Mouse (Mus musculus) C2C12 (cell line): ENCODE results near the gene Map2. TPM values are rescaled to one million over a fixed set of nuclear protein-coding genes. Genes with fewer than 3 reads are reported as not detected.

Source experiments
- H3K27me3 ChIP-seq: one replicate; pipeline ENCODE4 v1.6.1; 2011; ENCODE audit not compliant: control insufficient read depth, insufficient read depth, insufficient read length
- H3K36me3 ChIP-seq: one replicate; pipeline ENCODE4 v1.6.1; 2011; ENCODE audit not compliant: control insufficient read depth, insufficient read depth
- H3K4me3 ChIP-seq: one replicate; pipeline ENCODE4 v1.5.1; 2011; ENCODE audit warnings: mild to moderate bottlenecking, control low read depth; ENCODE audit not compliant: poor library complexity, insufficient read depth, severe bottlenecking
- H3K79me2 ChIP-seq: one replicate; pipeline ENCODE4 v1.6.1; 2011; ENCODE audit not compliant: control insufficient read depth, insufficient read depth
- H3K79me3 ChIP-seq: one replicate; pipeline ENCODE4 v1.6.1; 2011; ENCODE audit warnings: low read depth, control low read depth
- H3ac ChIP-seq: one replicate; pipeline ENCODE3; 2011; ENCODE audit warnings: low read depth; ENCODE audit not compliant: control insufficient read depth, insufficient read length
- CEBPB ChIP-seq: IDR thresholded peaks from one replicate; pipeline ENCODE4 v1.6.1; 2011; ENCODE audit warnings: low read depth, mild to moderate bottlenecking, control low read depth, moderate library complexity
- CTCF ChIP-seq: IDR thresholded peaks from one replicate; pipeline ENCODE4 v1.5.1; 2011; ENCODE audit not compliant: control insufficient read depth, insufficient read depth, insufficient read length
- FOSL1 ChIP-seq: IDR thresholded peaks from one replicate; pipeline ENCODE4 v1.8.0; 2011; ENCODE audit warnings: mild to moderate bottlenecking, low read length; ENCODE audit not compliant: poor library complexity, insufficient read depth, severe bottlenecking
- MAX ChIP-seq: IDR thresholded peaks from one replicate; pipeline ENCODE4 v1.6.1; 2011; ENCODE audit warnings: mild to moderate bottlenecking, control low read depth
- MYOD1 ChIP-seq: IDR thresholded peaks from one replicate; pipeline ENCODE4 v1.6.1; 2011; ENCODE audit warnings: low read depth; ENCODE audit not compliant: control insufficient read depth, insufficient read length
- MYOG ChIP-seq: IDR thresholded peaks from one replicate; pipeline ENCODE4 v1.6.1; 2011; ENCODE audit not compliant: control insufficient read depth, insufficient read length; ENCODE audit errors: extremely low read depth
- USF1 ChIP-seq: IDR thresholded peaks from one replicate; pipeline ENCODE4 v1.6.1; 2011; ENCODE audit warnings: low read depth, mild to moderate bottlenecking, control low read depth, moderate library complexity
- polyA plus RNA-seq: library from polyadenylated mRNA; unstranded; fragments of >200 nt; fragmentation: generic; extraction: Trizol; gene quantifications from one replicate; pipeline ENCODE4 v1.2.1, GENCODE M21; 2012; ENCODE audit warnings: missing spikeins

Map2 gene
- polyA plus RNA-seq, 1 experiment, result 0.73 TPM

- Histone ChIP-seq H3K36me3 (no peaks in the 10 kb centered on the region), H3K79me2 (no peaks in the 10 kb centered on the region), H3K27me3 (no peaks in the 10 kb centered on the region), H3ac (no peak overlapping the region), H3K79me3 (no peaks in the 10 kb centered on the region), H3K4me3 (no peak overlapping the region)
- no peak for TF ChIP-seq USF1
- TF ChIP-seq CEBPB, result no peak
- TF ChIP-seq MYOG, result no peak
- TF ChIP-seq FOSL1, result no peak
- TF ChIP-seq MYOD1, result no peak
- TF ChIP-seq MAX, result no peak
- TF ChIP-seq CTCF, result no peak
These were observed 1.2 kb downstream of the Map2 start for GRCm38 (mm10) chr1:66176012-66176837.

GRCm38 (mm10) chr1:66176838-66177105 lies 1.7 kb downstream of the Map2 start:
- H3ac ChIP-seq, result no peak overlapping the region
- no peaks in the 10 kb centered on the region for H3K79me2 ChIP-seq
- TF ChIP-seq USF1, result no peak
- TF ChIP-seq MYOG, result no peak
- no peak for TF ChIP-seq CTCF
- TF ChIP-seq CEBPB, result no peak
- TF ChIP-seq MYOD1, result no peak
- no peak for TF ChIP-seq FOSL1
- TF ChIP-seq MAX, result no peak
- H3K36me3 ChIP-seq, result no peaks in the 10 kb centered on the region
- no peaks in the 10 kb centered on the region for H3K27me3 ChIP-seq
- H3K79me3 ChIP-seq, result no peaks in the 10 kb centered on the region
- no peak overlapping the region for H3K4me3 ChIP-seq

GRCm38 (mm10) chr1:66177489-66178170 lies 2.6 kb downstream of the Map2 start:
- Histone ChIP-seq H3K36me3 (no peaks in the 10 kb centered on the region), H3K79me2 (no peaks in the 10 kb centered on the region), H3K79me3 (no peaks in the 10 kb centered on the region), H3K27me3 (no peaks in the 10 kb centered on the region), H3ac (no peak overlapping the region), H3K4me3 (no peak overlapping the region)
- no peak for TF ChIP-seq MAX
- TF ChIP-seq USF1, result no peak
- TF ChIP-seq MYOG, result no peak
- TF ChIP-seq MYOD1, result no peak
- no peak for TF ChIP-seq CTCF
- no peak for TF ChIP-seq CEBPB
- no peak for TF ChIP-seq FOSL1

GRCm38 (mm10) chr1:66187016-66187681 lies 12.1 kb downstream of the Map2 start:
- H3K79me2 ChIP-seq, result no peaks in the 10 kb centered on the region
- TF ChIP-seq FOSL1 (no peak), CEBPB (no peak), CTCF (no peak), USF1 (no peak), MAX (no peak), MYOG (no peak), MYOD1 (no peak)

GRCm38 (mm10) chr1:66192401-66192800 lies 17.3 kb downstream of the Map2 start:
- H3K79me2 ChIP-seq, result no peaks in the 10 kb centered on the region
- TF ChIP-seq MAX (no peak), USF1 (no peak)
- no peak overlapping the region for H3K4me3 ChIP-seq
- no peaks in the 10 kb centered on the region for H3K27me3 ChIP-seq
- H3K36me3 ChIP-seq, result no peaks in the 10 kb centered on the region
- H3ac ChIP-seq, result no peak overlapping the region
- H3K79me3 ChIP-seq, result no peaks in the 10 kb centered on the region

More at GRCm38 (mm10) chr1:66187016-66187681, 12.1 kb downstream of the Map2 start:
- no peaks in the 10 kb centered on the region for H3K27me3 ChIP-seq
- H3K4me3 ChIP-seq, result no peak overlapping the region
- H3K79me3 ChIP-seq, result no peaks in the 10 kb centered on the region
- no peaks in the 10 kb centered on the region for H3K36me3 ChIP-seq
- no peak overlapping the region for H3ac ChIP-seq
